Mouse (Mus musculus) hematopoietic multipotent progenitor cell, adult 10-12 weeks (in vitro differentiated cells): ENCODE results near the gene Ecd. TPM values are rescaled to one million over a fixed set of nuclear protein-coding genes. Genes with fewer than 3 reads are reported as not detected.

ENCODE experiments used
- polyA plus RNA-seq: library from polyadenylated mRNA; stranded (reverse); fragments of >175 nt; gene quantifications from 2 replicates; pipeline ENCODE4 v1.2.3, GENCODE M21; 2012; ENCODE audit warnings: low replicate concordance

Ecd gene
- 25.6 and 34.2 TPM in 2 replicates for polyA plus RNA-seq

DNA sequence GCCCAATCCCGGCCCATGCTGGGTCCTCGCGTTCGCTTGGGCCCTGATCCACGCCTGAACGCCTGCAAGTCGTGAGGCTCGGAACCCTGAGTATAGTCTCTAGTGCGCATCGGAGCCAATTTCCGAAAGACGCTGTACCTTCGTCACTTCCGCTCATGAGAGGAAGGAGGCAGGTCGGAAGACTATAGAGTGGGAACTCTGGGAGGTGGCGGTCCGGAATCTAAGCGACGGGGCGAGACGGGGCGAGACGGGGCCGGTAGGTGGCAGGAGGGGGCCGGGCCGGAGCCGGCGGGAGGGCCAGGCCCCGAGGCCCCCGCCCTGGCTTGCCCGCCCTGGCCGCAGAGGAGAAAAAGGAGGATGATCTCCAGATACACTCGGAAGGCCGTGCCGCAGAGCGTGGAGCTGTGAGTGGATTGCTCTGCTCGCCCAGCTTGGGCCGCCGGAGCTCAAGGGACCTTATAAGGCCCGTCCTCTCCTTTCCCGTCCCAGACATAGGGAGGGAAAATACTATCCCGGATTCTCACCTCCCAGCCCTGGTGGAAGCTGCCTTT lies at the start of gene Ecd, which contains the start of gene Fam149b:
Gene Ecd (minus strand): TSS at position 131 of the 551 bp plus-strand sequence.
Gene Fam149b (plus strand): TSS at position 172 of the 551 bp plus-strand sequence.

DNA sequence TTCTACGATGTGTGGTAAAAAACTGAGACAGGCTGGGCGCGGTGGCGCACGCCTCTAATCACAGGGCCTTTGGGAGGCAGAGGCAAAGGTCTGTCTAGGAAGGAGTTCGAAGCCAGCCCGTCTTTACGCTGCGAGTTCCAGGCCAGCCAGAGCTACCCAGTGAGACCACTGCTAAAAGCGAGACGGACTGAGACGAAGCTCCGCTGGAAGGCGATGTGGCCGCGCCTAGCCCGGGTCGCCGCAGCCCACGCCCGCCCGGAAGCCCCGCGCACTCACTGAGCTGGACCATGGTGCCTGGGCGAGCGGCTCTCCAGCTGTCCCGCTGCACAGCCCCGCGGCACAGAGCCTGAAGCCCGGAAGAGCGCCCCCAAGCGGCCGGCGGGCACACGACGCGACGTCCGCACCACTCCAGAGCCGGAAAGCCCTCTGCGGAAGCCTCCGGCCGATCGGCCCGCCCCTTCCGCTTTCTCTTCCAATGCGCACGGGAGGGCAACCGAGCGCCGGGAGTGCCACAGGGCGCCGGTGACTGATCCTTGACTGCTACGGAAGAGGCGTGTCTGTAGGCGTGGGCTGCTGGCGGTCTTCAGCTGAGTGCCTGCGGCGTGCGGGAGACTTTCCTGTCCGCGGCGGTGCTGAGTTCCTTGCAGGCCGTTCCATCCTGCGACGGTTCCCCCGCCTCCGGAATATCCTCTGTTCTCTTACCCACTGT lies 45.4 kb upstream of the Ecd start, which contains the start of gene Mrps16:
Gene Mrps16 (minus strand): TSS at position 430 of the 709 bp plus-strand sequence.

DNA sequence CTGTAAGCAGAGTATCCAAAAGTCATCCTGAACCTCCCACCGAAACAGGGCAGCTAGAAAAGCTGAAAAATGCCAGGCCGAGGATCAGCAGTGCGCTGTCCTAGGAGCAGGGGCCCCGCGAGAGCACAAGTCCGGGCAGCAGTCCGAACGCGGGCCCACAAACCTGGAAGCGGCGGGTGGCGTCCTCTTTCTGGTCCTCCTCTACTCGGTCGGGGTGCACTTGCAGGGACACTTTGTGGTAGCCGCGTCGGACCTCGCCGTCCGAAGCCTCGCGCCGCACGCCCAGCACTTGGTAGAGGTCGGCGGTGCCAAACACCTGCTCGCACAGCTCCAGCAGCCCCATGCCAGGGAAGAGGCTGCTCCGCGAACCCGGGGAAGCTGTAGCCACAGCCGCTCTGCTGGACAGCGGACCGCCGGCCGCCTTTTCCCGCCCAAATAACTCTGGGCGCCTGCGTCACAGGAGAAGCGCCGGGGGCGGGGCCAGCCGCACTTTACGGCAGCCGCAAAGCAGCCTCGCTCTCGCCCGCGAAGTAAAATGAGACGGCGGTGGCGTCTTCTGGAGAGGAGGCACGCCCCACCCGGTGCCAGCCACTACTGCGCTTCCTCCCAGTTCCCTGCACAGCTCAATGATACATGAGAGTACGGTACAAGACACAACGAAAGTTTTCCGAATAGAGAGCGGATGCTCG lies 40.7 kb upstream of the Ecd start, which contains the start of gene Dnajc9:
Gene Dnajc9 (minus strand): TSS at position 470 of the 689 bp plus-strand sequence.

DNA sequence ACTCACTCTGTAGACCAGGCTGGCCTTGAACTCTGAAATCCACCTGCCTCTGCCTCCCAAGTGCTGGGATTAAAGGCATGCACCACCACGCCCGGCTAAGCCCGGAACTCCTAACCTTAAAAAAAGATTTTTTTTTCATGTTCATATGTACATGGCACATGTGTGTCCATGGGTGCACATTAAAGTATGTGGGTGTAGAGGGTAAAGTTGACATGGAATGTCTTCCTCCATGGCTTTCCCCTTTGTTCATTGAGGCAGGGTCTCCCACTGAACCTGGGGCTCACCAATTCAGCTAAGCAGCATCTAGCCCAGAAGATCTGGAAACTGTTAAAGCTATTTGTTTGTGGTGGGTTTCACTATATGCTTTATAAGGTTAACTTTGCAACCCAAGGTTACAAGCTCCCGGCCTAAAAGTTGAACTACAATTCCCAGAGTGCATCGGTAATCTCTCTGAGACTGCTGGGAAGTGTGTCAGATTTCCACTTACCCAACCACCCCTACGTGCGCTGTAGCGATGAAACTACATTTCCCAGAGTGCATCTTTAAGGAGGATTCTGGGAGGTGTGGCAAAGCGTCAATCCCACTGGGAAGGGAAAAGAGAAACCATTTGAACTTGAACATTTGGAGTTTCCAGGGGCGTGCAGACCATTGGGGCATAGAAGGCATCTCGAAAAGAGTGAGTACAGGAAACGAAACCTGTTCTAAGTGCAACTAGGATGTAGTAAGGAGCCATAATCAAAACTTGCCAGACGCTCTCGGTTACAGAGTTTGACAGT lies 53.6 kb downstream of the Ecd start, which contains the start of gene Nudt13:
Gene Nudt13 (plus strand): TSS at position 581 of the 776 bp plus-strand sequence.

Other genes with a start within 250 kb of the Ecd start
- 15.4 and 22.9 TPM in 2 replicates for gene Saysd1, start 209.6 kb downstream of the Ecd start, polyA plus RNA-seq
- 14.3 and 15.7 TPM in 2 replicates for gene Kcnk5, start 166.3 kb downstream of the Ecd start, polyA plus RNA-seq
- gene Kcnk16, start 78.9 kb downstream of the Ecd start, polyA plus RNA-seq = not detected in 2 replicates
- 2.2 and 2.7 TPM in 2 replicates for gene Nudt13, start 53.4 kb downstream of the Ecd start, polyA plus RNA-seq
- gene Fam149b, start within 50 bp of the Ecd start, polyA plus RNA-seq = 12.7 and 26.1 TPM in 2 replicates
- 63.1 and 147 TPM in 2 replicates for gene Dnajc9, start 40.8 kb upstream of the Ecd start, polyA plus RNA-seq
- 19.3 and 19.6 TPM in 2 replicates for gene Mrps16, start 45.5 kb upstream of the Ecd start, polyA plus RNA-seq
- 0.03 TPM in 1 of 2 replicates, not detected in the other for gene Cfap70, start 104.1 kb upstream of the Ecd start, polyA plus RNA-seq
- 34.5 and 54.9 TPM in 2 replicates for gene Anxa7, start 132.0 kb upstream of the Ecd start, polyA plus RNA-seq
- gene Mss51, start 148.8 kb upstream of the Ecd start, polyA plus RNA-seq = 0.08 and 0.30 TPM in 2 replicates
- 5.5 and 6.1 TPM in 2 replicates for gene Ppp3cb, start 198.5 kb upstream of the Ecd start, polyA plus RNA-seq